Mouse (Mus musculus) midbrain, embryonic 11.5 days (tissue): Measurements from ENCODE around the gene Enox1. TPM values are rescaled to one million over a fixed set of nuclear protein-coding genes. Genes with fewer than 3 reads are reported as not detected.
A peak's percentile ranks its signal among the peaks of the same experiment; 100 is the strongest.

ENCODE experiments used
- ATAC-seq: fragments of 200-750 bp; cut with Nextera tagmentation; 2 replicates; pipeline ENCODE4 v1.8.0; 2017; ENCODE audit warnings: moderate TSS enrichment, moderate library complexity; ENCODE audit not compliant: low FRiP score
- DNase-seq: peaks from one replicate; pipeline ENCODE4 v3.0.0; 2015; ENCODE audit warnings: low spot score; ENCODE audit errors: missing footprints
- H3K27ac ChIP-seq: fragments of 300-500 bp; sonication (generic); 2 replicates; pipeline ENCODE4 v1.5.1; 2014; ENCODE audit warnings: low read depth, low read length
- H3K27me3 ChIP-seq: fragments of 300-500 bp; sonication (generic); 2 replicates; pipeline ENCODE4 v1.6.1; 2014; ENCODE audit warnings: mild to moderate bottlenecking, low read length, moderate library complexity, mixed read lengths; ENCODE audit not compliant: control insufficient read depth, insufficient read depth
- H3K36me3 ChIP-seq: fragments of 300-500 bp; sonication (generic); 2 replicates; pipeline ENCODE4 v1.6.1; 2014; ENCODE audit warnings: mild to moderate bottlenecking, low read length, moderate library complexity, mixed read lengths; ENCODE audit not compliant: control insufficient read depth, insufficient read depth
- H3K4me1 ChIP-seq: fragments of 300-500 bp; sonication (generic); 2 replicates; pipeline ENCODE4 v1.6.1; 2014; ENCODE audit warnings: low read length; ENCODE audit not compliant: control insufficient read depth, insufficient read depth
- H3K4me2 ChIP-seq: fragments of 300-500 bp; sonication (generic); 2 replicates; pipeline ENCODE4 v1.6.1; 2014; ENCODE audit warnings: mild to moderate bottlenecking, moderate library complexity
- H3K4me3 ChIP-seq: fragments of 300-500 bp; sonication (generic); 2 replicates; pipeline ENCODE4 v1.5.1; 2014; ENCODE audit warnings: low read depth, low read length
- H3K9ac ChIP-seq: fragments of 300-500 bp; sonication (generic); 2 replicates; pipeline ENCODE4 v1.6.1; 2014; ENCODE audit warnings: low read length
- H3K9me3 ChIP-seq: fragments of 300-500 bp; sonication (generic); 2 replicates; pipeline ENCODE4 v1.6.1; 2016; ENCODE audit warnings: low read length; ENCODE audit not compliant: control insufficient read depth
- WGBS: fragments of 180-500 bp; shearing (Covaris S2); extraction: QIAGEN DNeasy Blood & Tissue Kit; methylation state at CpG from one replicate; pipeline ENCODE4 v1.1.7; 2014; 5-methylcytosine and 5-hydroxymethylcytosine counted together
- polyA plus RNA-seq: library from polyadenylated mRNA; unstranded; fragments of >200 nt; fragmentation: Nextera tagmentation; extraction: Ambion mirVana; gene quantifications from 2 replicates; pipeline ENCODE4 v1.2.1, GENCODE M21; 2014

Gene Enox1
- polyA plus RNA-seq, 1 experiment from 2014 or later: 12.8 TPM

GRCm38 (mm10) chr14:77180753-77181374 is 24.3 kb downstream of the Enox1 start:
- no peak for ATAC-seq

GRCm38 (mm10) chr14:77183491-77183890 is 26.9 kb downstream of the Enox1 start:
- WGBS: 87% methylated on average over 5 of the region's 5 CpGs
- Histone ChIP-seq H3K27ac (no peak overlapping the region), H3K9ac (no peak overlapping the region), H3K4me1 (no peaks in the 10 kb centered on the region), H3K36me3 (no peaks in the 10 kb centered on the region), H3K9me3 (no peaks in the 10 kb centered on the region), H3K4me3 (no peak overlapping the region), H3K27me3 (no peaks in the 10 kb centered on the region), H3K4me2 (no peak overlapping the region)
- ATAC-seq (no peak), DNase-seq (peak; percentile 73)

More at GRCm38 (mm10) chr14:77180753-77181374, 24.3 kb downstream of the Enox1 start:
- 88% methylated on average over 13 of the region's 13 CpGs for WGBS
- Histone ChIP-seq H3K36me3 (no peaks in the 10 kb centered on the region), H3K9me3 (no peaks in the 10 kb centered on the region), H3K27me3 (no peaks in the 10 kb centered on the region), H3K27ac (no peak overlapping the region), H3K9ac (no peak overlapping the region), H3K4me3 (no peak overlapping the region), H3K4me1 (no peaks in the 10 kb centered on the region), H3K4me2 (no peak overlapping the region)
- DNase-seq: peak; percentile 12

- no peak overlapping the region for H3K4me3 ChIP-seq
- DNase-seq (no peak), ATAC-seq (no peak)
- 60% methylated on average over 2 of the region's 2 CpGs for WGBS
- H3K9me3 ChIP-seq: no peaks in the 10 kb centered on the region
- no peaks in the 10 kb centered on the region for H3K4me1 ChIP-seq
- H3K4me2 ChIP-seq: no peak overlapping the region
- H3K9ac ChIP-seq: no peak overlapping the region
- H3K27me3 ChIP-seq: no peaks in the 10 kb centered on the region
- H3K36me3 ChIP-seq: no peaks in the 10 kb centered on the region
- H3K27ac ChIP-seq: no peak overlapping the region
Measured at GRCm38 (mm10) chr14:77190158-77190557, 33.6 kb downstream of the Enox1 start.

- no peaks in the 10 kb centered on the region for H3K36me3 ChIP-seq
- DNase-seq (peak; percentile 84), ATAC-seq (peak; percentile 40; the same call in 1 of the 2 replicates)
- no peaks in the 10 kb centered on the region for H3K27me3 ChIP-seq
- no peak overlapping the region for H3K4me3 ChIP-seq
- no peak overlapping the region for H3K9ac ChIP-seq
- 53% methylated on average over 18 of the region's 18 CpGs for WGBS
- no peaks in the 10 kb centered on the region for H3K9me3 ChIP-seq
- no peak overlapping the region for H3K4me2 ChIP-seq
- peaks cover 7% of the 10 kb centered on the region for H3K4me1 ChIP-seq
- no peak overlapping the region; the same call in 1 of the 2 replicates for H3K27ac ChIP-seq
Measured at GRCm38 (mm10) chr14:77195314-77196020, 38.9 kb downstream of the Enox1 start.

- no peak for ATAC-seq
- Histone ChIP-seq H3K9ac (no peak overlapping the region), H3K36me3 (no peaks in the 10 kb centered on the region), H3K27me3 (no peaks in the 10 kb centered on the region), H3K27ac (no peak overlapping the region), H3K9me3 (no peaks in the 10 kb centered on the region), H3K4me1 (peaks cover 7% of the 10 kb centered on the region), H3K4me3 (no peak overlapping the region), H3K4me2 (no peak overlapping the region)
- 69% methylated on average over 3 of the region's 3 CpGs for WGBS
- DNase-seq: no peak
Measured at GRCm38 (mm10) chr14:77196246-77196645, 39.7 kb downstream of the Enox1 start.

- DNase-seq (no peak), ATAC-seq (no peak)
- peaks cover 7% of the 10 kb centered on the region for H3K4me1 ChIP-seq
- H3K4me2 ChIP-seq: no peak overlapping the region
- H3K9me3 ChIP-seq: no peaks in the 10 kb centered on the region
- WGBS: 84% methylated on average over 2 of the region's 2 CpGs
- no peak overlapping the region for H3K9ac ChIP-seq
- no peak overlapping the region for H3K4me3 ChIP-seq
- H3K27me3 ChIP-seq: no peaks in the 10 kb centered on the region
- H3K27ac ChIP-seq: no peak overlapping the region
- no peaks in the 10 kb centered on the region for H3K36me3 ChIP-seq
Measured at GRCm38 (mm10) chr14:77197414-77197915, 40.9 kb downstream of the Enox1 start.

- no peak for DNase-seq
- Histone ChIP-seq H3K4me1 (no peaks in the 10 kb centered on the region), H3K4me3 (no peak overlapping the region), H3K9ac (no peak overlapping the region), H3K27ac (no peak overlapping the region), H3K27me3 (no peaks in the 10 kb centered on the region), H3K9me3 (no peaks in the 10 kb centered on the region), H3K4me2 (no peak overlapping the region), H3K36me3 (no peaks in the 10 kb centered on the region)
- WGBS: 87% methylated on average over 8 of the region's 8 CpGs
- no peak for ATAC-seq
Measured at GRCm38 (mm10) chr14:77210889-77211288, 54.3 kb downstream of the Enox1 start.

- ATAC-seq: no peak
- no peak overlapping the region for H3K4me3 ChIP-seq
- no peak for DNase-seq
- H3K9me3 ChIP-seq: no peaks in the 10 kb centered on the region
- no peaks in the 10 kb centered on the region for H3K36me3 ChIP-seq
- H3K9ac ChIP-seq: no peak overlapping the region
- 83% methylated on average over 7 of the region's 7 CpGs for WGBS
- no peak overlapping the region for H3K4me2 ChIP-seq
- H3K4me1 ChIP-seq: no peaks in the 10 kb centered on the region
- H3K27ac ChIP-seq: no peak overlapping the region
- no peaks in the 10 kb centered on the region for H3K27me3 ChIP-seq
Measured at GRCm38 (mm10) chr14:77213210-77213609, 56.6 kb downstream of the Enox1 start.

- ATAC-seq: no peak
- H3K9me3 ChIP-seq: no peaks in the 10 kb centered on the region
- 93% methylated on average over 6 of the region's 6 CpGs for WGBS
- no peak overlapping the region for H3K4me3 ChIP-seq
- no peak overlapping the region for H3K27ac ChIP-seq
- no peak for DNase-seq
- H3K4me1 ChIP-seq: no peaks in the 10 kb centered on the region
- H3K9ac ChIP-seq: no peak overlapping the region
- H3K4me2 ChIP-seq: no peak overlapping the region
- H3K27me3 ChIP-seq: no peaks in the 10 kb centered on the region
- no peaks in the 10 kb centered on the region for H3K36me3 ChIP-seq
Measured at GRCm38 (mm10) chr14:77214848-77215247, 58.3 kb downstream of the Enox1 start.
